Mouse (Mus musculus): ENCODE results near the gene Cysltr1.

The Cysltr1 gene

DNA sequence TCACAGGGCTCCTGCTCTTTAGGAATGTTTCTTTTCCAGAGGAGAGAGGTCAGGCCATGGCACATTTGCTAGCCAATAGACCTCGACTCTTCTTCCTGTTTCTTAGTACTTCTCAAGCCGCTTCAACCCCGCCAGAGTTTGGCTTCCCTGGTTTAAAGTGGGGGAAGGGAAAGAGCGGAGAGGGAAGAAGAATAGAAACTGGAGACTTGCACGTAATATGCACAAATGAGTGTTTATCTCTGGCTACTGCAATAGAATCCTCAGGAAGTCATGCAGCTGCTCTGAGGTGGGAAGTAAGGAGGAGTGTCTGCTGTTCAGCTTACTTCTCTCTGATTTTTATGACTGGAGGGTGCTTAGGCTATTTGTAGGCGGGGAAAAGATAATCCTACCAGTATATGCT, at the start of gene Cysltr1:
Gene Cysltr1, minus strand, starts transcription at position 294 of the 400 bp plus-strand sequence.
- no peak for DNase-seq

DNA sequence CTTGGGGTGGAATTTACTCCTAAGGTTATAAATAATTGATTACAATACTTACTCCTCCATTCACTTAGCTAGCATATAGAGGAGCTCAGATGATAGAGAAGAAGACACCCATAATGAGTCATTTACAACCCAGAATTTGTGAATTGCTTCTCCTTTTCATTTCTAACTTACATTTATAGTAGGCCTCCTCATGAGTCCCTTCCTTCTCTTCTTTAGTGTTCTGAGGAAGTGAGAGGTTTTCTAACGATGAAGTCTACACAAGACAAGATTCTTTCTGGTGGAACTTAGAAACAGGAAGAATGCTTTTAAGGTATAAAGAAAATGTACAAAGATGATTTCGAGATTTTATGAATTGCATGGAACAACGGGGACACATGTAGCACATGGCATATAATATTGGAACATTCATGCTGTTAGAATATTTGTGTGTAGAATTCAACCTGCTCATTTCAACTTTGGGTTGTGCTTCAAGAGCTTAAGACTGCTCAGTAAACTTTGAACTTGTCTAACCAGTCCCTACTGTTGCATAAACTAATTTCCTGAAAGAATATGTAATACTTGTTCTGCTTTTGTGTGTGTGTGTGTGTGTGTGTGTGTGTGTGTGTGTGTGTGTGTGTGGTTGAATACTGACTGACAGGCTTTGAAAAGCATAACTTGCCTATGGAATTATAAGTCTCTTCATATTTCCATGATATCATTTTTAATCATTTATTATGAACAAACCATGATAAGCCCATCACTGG, 31.5 kb upstream of the Cysltr1 start:
- DNase-seq, result no peak

DNA sequence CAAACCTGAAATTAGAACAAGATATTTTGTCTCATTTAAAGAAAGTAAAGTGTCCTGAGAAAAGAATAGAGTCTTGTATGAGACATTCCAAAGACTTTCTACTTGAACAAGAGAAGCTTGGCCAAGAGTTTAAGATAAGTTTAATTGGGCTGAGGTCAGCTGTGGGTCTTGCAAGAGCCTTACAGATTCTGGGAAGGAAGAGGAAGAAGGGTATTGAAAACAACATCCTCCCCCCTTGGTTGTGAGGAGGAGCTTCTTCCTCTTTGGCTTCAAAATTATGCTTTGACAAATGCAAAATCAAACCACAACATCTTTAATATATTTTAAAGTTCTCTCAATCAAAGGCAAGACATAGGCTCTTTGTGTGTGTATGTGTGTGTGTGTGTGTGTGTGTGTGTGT, 30.1 kb upstream of the Cysltr1 start:
- DNase-seq, result no peak

DNA sequence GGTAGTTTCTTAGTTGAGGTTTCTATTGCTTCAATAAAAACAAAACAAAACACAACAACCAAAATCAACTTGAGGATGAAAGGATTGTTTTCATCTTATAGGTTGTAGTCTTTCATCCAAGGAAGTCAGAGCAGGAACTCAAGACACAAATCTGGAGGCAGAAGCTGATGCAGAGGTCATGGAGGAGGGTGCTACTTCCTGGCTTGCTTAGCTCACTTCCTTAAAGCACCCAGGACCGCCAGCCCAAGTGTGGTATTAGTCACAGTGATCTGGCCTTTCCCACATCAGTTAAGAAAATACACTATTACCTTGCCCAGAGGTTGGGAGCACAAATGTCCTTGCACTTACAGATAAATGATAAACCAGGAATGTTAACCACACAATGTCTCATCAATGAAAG, 25.0 kb upstream of the Cysltr1 start:
- DNase-seq, result no peak

DNA sequence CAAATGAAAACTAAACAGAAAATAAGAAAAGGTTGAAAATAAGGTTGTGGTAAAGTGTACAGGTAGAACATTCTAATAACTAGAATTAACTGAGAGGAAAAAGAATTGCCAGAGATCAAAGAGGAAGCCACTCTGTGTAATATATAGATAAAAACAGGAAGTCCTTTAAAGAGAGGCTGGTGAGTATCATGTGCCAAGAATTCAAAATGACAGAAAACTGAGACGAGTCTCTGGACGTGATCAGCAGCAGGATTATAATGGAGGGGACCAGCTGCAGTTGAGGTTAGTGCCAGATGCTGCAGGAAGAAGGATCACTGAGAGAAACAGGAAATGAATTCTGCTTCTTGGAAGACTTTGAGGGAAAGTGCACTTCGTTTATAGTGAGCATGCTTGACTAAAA, 20.2 kb upstream of the Cysltr1 start:
- no peak for DNase-seq

DNA sequence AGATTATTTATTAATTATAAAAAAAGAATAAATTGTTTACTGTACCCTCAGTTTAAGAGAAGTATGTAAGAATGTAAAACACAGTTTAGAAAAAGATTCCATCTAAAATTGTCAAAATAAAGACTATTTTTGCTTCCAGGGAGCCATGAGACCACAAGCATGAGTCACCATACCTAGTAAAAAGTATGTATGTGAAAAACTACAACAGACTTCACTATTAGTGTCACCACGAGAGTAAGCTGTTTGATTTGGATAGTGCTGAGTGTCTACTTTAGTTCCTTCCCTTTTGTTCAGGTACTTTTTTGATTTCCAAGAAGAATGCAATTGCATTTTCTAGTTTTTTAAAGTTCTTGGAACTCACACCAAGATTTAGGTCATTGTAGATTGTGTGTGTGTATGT, 19.0 kb upstream of the Cysltr1 start:
- DNase-seq, result no peak

DNA sequence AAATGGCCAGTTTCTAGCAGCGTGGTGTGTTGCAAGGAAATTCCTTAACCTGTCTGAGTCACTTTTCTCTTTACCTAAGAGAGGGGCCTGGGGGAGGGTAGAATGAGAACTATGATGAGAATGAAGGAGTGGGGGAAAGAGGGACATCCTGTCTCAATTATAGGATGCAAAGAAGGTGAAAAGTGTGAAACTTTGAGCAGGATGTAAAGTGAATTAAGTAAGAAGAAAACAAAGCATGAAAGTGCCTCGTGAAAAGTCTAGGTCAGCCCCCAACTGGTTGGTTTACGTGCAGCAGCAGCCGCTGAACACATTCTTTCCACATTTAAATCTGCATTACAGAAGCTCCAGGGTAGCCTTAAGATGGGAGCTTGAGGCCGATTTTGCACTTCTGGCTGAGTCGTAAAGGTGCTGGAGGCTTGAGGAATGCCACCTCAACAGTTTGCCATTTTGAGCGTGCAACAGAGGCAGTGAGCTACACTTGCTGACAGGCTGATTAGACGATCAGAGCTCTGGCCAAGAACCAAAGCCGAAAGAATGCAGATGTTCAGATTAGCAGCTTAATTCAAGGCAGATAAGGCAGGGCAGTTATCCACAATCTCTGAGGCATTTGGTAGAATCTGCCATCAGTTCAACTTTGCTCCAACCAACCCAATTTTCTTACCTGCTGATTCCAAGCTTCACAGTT, 763 bp downstream of the Cysltr1 start:
- DNase-seq, result no peak

DNA sequence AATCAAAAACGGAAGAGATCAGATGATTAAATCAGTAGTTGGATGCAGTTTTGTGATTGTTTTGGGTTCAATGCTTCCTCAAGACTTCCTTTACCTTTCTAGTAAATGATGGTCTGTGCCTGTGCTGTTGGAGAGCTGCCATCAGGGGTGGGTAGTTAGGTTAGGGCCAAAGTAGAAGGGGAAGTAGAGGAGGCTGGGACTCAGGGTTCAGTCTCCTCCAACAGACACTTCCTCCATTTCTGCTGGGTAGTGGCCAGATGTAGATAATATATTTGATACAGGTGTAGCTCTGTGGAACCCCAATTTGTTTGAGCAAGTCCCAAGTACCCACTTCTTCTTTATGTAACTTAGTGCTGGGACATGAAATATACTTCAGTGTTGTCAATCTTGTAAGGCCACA, 7.6 kb downstream of the Cysltr1 start:
- DNase-seq, result no peak

DNA sequence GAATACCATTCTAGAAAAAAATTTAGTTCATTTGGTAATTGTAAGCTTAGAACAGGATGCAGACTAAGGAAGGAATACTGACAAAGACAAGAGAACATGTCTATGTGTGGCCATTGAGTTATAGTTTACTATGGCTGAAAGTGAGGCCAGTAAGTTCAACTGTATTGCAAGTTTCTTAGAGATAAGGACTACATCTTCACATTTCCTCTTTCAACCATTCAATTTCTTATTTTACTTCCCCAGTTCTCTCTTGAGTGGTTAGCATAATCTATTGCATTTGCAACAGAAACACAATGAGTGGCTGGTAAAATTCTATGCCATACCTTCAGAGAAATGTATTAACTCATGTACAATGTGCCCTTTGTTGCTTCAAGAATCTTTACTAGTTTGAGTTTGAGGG, 9.6 kb downstream of the Cysltr1 start:
- DNase-seq, result no peak

DNA sequence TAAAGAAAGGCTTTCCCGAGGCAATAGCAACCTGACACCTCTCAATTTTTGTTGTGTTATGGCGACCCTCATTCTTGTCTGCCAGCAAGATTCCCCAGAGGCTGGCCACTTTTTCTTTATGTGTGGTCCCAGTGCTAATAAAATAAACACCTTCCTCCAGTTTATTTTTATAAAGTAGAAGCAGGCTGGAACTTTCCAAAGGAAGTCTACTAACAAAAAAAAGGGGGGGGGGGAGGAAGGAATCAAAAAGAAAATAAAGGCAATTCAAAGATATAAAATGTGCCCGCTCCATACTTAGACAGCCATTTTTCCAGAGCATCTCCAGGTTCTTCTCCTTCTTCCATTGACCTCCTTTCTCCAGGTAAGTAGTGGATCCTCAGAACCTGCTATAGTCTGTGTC, 20.6 kb downstream of the Cysltr1 start, which contains the start of gene Gm5127:
Gene Gm5127, plus strand, starts transcription at position 301 of the 400 bp plus-strand sequence.
- DNase-seq, result no peak

DNA sequence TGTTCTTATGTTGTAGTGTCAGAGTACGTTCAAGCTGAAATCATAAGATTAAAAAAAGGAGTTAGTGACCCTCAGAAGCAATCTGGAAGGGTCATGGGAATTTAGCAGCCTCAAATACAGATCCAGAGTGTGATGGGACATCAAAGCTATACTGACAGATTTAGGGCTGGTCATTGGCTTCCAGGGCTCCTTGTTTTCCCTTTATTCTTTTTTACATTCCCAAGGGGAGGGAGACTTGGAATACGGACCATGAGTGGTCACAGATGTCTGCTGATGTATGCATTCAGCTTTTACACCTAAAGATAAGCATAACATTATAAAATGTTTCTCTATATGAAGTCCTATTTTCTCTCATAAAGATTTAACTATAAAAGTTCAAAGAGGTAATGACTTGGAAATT, 21.3 kb downstream of the Cysltr1 start:
- no peak for DNase-seq

DNA sequence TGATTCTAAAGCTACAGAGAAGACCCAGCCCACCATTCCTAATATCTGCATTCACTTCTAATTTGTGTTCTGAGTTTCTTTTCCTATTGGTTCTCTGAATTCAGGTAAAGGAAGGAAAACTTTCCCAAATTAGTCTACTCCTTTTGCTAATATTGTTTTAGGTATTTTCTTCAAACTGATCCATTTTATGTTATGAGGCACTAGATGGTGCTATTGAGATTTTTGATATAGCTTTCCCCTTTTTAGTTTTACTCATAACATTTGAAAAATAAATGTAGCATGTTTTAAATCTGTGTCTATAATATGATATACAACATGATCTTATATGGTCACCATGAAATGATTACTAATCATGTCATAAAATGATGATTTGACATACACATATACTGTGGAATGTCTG, 23.1 kb downstream of the Cysltr1 start:
- DNase-seq, result no peak

DNA sequence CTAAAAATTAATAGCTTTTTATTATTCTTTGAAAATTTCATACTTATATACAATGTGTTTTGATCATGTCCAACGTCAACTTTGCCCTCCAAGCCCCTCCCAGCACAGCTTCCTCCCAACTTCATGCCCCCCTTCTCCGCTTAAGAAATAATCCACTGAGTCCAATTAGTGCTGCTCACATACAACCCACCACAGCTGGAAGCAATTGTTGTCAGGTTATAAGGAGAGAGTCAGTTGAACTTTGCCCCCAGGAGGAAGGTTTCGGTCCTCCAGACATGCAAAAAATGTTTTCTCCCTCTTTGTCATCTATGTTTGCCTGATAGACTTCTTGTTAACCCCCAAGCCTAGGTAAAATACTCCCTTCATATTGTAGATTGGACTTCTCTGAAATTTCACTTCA, 24.5 kb downstream of the Cysltr1 start:
- DNase-seq, result no peak

DNA sequence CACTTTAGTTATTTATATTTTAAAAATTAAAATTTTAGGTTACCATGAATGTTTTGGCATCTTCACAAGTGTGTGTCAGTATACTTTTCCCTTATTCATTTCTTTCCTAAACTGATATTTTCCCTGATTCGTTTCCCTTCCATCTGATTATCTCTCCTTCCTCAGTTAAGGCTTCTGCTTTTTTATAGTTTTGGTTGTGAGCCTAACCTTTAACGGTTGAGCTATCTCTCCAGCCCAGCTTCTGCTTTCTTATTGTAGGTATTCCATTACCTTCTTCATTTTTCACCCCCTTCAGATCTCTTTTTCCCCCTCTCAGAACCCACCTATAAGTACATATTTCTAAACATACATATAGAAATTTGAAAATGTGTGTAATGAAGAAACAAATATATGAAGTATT, 48.0 kb downstream of the Cysltr1 start:
- no peak for DNase-seq

DNA sequence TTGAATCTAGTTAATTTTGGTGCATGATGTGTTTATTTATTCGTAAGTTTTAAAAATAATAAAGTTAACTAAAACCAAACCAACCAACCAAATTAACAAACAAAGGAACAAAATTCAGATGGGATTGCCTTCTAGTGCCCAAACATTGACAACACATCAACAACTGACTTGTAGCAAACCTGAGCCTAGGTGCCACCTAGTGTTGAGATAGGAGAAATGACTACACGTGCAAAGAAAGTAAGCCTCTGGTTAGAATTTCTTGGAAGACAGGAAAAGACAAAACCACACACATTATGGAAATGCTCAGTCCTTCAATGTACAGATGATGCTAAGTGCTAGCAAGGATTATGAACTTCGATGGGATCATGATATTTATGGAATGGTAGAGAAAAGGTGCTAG, 67.1 kb downstream of the Cysltr1 start:
- DNase-seq, result no peak
